Mouse (Mus musculus): ENCODE results near the gene Plagl1. TPM values are rescaled to one million over a fixed set of nuclear protein-coding genes. Genes with fewer than 3 reads are reported as not detected.

The Plagl1 gene
- total RNA-seq, 4 experiments from 2014 or later: 4.1 to 9.4 (median 6.5) TPM

DNA sequence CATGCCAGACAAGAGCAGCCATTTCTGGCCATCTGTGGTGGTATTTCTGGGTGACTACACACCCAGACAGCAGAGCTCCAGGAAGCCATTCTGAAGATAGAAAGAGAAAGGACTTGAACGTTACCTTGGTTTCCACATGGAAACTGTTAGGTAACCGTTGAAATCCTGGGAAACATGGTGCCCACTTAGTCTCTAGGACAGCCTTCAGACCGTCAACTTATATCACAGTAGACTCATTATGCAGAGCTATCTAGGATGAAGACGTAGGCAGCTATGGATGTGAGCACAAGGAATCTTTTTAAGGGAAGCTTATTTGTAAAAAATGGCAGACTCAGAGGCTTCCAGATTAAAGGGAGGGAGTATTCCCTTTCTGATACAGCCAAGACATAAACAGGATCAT is 73.5 kb downstream of the Plagl1 start:
- no peak for DNase-seq (ENCODE audit: low spot score)

DNA sequence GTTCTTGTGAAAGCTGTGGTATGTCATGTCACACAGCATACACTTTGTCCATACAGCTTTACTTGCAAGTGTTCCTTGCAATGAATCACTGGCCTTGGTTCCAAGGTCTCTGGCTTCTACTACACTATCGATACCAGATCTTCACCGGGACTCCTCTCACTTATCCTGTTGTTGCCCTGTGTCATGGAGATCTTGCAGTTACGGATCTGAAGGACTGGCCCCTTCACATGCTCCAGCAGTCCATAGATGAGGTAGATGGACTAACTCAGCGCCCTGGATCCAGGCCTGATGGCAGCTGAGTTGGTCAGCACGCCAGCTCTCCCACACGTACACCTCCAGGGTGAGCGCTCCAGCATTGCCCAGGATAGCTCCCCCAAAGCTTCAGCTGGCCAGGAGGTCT is 75.0 kb downstream of the Plagl1 start:
- DNase-seq (ENCODE audit: low spot score): no peak

DNA sequence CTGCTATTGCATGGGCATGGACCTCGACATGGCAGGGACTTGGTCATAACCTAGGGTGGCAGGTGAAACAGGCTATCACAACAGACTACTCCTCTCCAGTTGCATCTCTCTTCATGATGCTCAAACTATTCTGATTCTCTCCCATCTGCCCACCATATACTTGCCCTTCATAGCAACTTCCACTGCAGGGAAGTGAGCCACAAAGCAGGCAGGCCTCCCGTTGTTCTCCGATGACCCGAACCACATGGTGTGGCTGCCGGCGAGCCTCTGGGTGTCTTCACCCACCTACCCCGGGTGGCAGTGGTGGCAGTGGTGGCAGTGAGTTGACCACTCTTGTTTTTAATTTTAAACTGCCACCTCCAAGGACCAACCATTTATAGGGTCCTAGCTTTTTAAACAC is 75.4 kb downstream of the Plagl1 start:
- DNase-seq (ENCODE audit: low spot score): no peak

DNA sequence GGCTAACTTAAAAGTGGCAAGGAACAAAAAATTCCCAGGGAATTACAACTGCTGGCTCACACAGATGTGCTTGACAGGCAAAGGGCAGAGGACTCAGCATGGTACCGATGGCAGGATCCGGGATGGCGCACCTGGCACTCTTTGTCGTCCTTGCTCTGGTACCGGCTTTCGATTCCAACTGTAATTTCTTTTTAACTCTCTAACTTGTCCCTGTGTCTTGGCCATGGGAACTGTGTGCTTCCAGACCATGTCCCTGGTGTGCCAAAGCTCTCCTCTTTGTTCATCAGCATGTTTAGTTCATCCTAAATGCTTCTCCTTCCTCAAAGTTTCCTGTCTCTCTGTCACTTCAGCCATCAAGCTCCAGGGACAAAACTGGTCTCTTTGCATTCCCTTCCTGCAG is 77.6 kb downstream of the Plagl1 start:
- no peak for DNase-seq (ENCODE audit: low spot score)

DNA sequence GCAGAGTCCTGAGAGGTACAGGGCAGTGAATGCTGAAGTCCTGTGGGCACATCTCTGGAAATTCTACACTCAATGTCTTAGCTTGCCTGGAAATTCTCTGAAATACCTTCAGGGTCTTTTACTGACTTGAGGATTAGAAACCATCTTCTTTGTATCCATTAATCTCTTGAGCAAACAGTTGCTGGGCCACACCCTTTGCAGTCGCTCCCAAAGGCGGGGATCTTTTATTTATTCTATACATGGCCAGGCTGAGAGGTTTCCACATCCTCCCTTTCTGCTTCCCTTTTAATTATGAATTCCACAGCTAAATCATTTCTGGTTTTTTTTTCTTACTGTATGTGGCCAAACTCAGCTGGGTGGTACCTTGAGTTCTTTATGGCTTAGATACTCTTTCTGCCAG is 80.1 kb downstream of the Plagl1 start:
- DNase-seq (ENCODE audit: low spot score): no peak

DNA sequence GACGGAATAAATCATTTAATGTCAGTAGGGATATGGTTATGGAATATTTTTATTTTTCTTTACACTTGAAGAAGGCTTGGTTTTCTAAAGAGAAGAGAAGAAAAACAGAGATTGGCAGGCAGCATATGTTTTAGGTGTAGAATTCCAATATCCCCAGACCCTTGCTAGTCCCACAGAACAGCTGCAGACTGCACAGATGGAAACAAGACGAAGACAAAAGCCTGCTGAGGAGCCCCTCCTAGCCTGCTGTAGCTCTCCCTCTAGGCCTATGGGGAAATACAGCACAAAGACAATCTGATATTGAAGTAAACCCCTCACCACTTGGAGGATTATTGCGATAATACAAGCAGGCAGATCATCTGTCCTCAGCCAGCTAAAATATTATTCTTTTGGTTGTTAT is 90.1 kb downstream of the Plagl1 start:
- DNase-seq (ENCODE audit: low spot score): no peak

DNA sequence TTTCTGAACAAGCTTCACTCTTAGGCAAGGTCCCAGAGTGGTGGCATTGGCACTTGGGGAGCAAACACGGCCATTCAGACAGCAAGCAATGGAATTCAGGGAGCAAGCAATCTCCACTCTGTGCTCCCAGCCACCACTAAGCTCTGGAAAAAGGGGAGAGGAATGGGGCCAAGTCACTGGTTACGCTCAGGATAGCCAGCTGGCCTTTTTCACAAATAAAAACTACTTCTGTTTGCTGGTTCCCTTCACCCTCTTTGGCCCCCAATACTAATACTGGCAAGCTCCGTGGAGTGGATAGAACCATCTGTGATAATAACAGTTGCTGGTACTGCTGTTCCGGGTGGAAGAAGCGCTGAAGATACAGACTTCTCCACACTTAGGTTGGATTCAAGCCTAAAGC is 91.0 kb downstream of the Plagl1 start:
- DNase-seq (ENCODE audit: low spot score): no peak

DNA sequence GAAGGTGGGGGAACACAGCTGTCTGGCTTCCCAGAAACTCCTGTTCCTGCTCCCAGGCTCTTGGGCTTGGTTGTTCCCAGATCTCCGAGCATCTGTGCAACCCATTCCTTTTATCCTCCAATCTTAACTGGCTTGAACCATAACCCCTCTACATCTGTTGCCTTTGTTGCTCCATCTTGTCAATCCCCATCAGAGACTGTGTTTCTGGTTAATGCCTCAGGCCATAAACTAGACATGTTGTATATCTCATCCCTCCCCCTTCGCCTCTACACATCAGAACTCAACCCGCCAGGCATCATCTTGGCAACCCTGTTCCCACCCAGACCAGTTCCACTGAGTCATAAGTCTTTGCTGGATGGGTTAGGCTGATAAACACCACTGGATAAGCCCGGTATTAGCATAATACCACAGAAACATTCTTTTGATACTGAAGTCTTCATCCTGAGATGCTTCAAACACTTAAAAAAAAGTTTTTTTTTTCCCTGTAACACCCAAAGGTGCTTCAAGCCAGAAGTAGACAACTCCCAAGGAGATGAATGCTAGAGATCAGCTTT is 92.6 kb downstream of the Plagl1 start:
- DNase-seq (ENCODE audit: low spot score): no peak

DNA sequence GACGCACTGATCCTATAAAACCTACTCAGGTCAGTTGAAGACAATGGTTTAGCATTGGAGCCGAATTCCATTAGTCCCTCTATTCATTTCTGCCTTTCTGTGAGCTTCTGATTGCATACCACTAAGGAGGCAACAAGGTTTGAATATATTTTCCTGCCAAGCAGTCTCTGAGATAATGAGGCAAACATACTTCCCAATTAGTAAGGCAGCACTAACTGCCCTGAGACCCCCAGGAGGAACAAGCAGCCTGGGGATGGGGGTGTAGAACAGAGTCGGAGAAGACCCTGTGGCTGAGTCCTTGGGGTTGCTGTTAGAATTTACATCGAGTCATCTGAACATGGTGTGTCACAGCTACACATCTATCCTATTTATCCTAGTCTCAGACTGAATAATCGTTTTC is 95.1 kb downstream of the Plagl1 start:
- DNase-seq (ENCODE audit: low spot score): no peak

DNA sequence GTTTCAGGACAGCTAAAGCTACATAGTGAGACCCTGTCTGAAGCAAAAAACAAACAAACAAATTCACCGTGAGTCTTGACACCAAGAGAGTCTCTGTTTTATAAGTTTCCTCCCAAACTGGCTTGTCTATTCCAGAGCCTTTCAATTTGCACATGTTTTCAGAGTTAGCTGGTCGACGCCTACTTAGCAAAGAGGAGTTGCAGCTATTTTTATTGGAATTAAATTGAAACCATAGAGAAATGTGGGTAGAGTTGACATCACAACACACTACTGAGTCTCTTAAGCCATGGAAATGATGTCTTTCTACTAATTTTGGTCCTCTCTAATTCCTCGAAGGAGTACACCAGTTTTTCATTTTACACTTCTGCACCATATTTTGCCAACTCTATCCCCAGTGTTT is 100.6 kb downstream of the Plagl1 start:
- no peak for DNase-seq (ENCODE audit: low spot score)

DNA sequence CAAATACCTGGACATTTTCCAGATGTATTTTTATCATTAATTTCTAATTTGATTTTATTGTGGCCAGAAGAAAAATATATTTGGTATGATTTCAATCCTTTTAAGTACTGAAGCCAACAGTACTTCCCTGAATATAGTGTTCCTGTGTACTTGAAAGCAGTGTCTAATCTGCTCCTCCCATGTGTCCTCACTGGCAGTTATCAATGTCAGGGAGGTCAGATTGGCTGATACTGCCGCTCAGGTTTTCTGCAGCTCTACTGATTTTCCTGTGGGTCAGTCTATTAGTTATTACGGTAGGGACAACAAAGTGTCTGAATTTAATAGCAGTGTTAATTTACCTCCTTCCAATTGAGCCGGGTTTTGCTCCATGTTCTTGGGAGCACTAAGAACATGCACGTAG is 101.7 kb downstream of the Plagl1 start:
- no peak for DNase-seq (ENCODE audit: low spot score)

DNA sequence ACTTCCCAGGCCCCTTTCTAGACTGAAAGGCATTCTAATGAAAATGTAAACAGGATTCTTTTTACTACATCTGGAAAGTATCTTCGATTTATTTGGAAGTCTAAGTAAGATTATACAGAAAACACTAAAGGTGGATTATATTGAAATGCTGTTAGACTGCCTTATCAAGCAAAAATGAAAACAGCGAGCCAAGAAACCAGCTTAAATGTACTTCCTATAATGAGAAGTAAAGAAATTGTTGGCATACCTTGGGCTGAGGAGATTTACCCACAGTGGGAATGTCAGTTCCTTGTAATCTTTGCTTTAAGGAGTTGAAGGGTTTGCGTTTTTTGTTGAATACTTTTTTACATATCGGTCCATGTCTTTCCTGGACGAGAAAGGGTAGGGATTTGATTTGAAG is 108.2 kb downstream of the Plagl1 start:
- no peak for DNase-seq (ENCODE audit: low spot score)

DNA sequence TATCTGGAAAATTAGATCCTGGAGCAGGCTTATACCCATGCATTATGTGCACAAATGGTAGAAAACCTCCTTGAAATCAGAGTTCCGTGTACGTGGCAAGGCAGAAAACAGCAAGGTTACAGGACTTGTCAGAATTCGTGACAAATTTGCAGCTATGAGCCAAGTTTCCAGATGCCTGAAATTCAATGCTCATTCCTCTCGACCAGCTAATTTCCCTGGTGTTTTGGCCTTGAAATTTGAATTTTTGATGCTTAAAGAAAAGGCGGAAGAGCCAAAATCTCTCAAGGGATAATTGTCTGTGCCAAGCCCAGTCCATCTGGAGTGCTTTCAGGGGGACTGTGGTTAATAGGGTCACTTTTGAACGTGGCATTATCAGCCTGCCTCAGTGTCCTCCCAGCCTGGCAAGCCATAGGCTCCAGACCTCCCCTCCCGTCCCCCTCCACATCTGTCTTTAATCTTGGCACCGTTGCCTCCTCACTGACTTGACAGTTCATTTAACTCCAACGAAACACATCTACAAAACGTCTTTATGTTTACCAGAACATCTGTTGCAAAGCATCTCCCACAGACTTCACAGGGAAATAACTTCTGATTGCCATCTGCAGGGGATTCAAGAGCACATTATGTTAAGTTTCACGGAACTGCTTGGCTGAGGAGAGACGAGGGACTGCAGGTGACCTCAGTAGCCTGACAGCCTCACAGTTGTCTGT is 110.6 kb downstream of the Plagl1 start:
- DNase-seq (ENCODE audit: low spot score): no peak

DNA sequence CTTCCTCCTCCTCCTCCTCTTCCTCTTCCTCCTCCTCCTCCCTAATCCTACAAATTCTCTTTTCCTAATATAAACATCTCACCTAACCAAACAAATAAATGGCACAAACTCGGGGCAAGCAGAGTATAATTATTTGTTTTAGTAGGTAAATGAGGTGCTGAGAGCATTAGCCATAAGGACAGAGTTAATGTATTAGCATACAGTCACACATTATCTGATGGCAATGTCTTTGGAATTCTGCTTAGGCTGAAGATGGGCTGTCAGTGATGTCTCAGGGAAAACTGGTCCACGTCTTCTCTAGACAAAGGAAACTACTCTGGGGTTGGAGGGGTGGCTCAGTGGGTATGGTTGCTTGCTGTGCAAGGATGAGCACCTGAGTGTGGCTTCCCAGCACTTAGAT is 111.2 kb downstream of the Plagl1 start:
- no peak for DNase-seq (ENCODE audit: low spot score)

DNA sequence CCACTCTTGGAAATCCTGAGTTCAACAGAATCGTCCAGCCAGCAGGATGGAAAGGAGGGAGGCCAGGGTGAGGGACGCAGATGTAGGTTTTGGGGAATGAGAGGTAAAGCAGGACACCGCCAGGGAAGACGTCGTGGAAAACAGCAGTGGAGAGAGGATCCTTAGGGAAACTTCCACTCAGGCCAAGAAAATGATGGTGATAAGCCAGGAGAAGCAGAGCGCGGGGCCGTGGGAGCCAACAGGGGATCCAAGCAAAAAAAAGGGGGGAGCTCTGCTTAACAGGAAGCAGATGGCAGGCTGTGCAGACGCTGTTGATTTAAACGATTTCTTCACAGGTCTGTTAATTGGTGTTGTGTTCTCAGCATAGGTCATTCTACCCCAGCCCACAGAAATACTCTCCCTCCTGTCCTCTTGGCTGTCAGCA is 112.5 kb downstream of the Plagl1 start:
- DNase-seq (ENCODE audit: low spot score): no peak

DNA sequence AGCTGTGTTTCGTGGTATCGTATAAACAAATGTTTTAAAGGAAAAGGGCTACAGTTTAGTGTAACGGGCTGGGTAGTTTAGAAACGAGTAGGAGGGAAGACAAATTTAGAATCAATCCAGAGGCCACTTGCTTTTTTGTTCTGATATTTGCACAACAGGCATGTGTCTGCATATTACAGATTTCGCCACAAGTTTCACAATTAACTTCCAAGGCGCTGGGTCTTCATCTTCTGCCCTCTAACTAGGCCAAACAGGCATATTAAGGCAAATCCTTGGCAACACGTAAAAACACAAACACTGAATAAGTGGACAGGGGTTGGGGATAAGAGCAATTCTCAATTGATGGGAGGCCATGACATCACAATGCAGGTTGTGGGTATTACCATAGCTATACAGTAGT is 115.6 kb downstream of the Plagl1 start:
- DNase-seq (ENCODE audit: low spot score): no peak

DNA sequence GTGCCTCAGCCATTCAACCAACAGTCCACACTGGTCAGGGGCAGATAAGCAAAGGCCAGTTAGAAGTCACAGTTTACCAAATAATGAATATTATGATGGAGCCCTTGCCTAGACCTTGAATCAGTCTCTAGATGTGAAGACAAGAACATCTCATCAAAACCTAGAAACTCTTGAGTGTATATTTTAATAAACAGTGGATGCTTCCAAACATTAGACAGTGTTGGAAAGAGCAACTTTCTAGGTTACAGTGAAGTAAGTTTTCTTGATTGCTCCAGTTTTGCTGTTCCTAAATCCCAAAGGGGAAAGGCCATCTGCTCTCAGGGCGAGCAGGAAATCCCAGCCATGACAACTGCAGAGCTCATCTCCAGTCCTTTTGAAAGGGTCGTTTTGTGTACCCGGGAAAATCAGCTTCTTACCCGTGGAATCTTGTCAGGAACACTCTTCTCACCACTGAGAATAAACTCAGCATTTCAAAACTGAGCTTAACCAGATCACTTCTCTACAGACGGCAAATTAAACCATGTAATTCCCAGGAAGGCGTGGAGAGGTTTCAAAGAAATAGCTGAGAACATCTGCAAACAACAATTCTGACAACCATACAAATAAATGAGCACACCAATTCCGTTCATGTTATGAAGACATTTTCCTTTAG is 117.8 kb downstream of the Plagl1 start, which contains the start of gene Zc2hc1b:
Gene Zc2hc1b (minus strand): TSS at position 51 of the 652 bp plus-strand sequence.
- DNase-seq (ENCODE audit: low spot score): no peak

DNA sequence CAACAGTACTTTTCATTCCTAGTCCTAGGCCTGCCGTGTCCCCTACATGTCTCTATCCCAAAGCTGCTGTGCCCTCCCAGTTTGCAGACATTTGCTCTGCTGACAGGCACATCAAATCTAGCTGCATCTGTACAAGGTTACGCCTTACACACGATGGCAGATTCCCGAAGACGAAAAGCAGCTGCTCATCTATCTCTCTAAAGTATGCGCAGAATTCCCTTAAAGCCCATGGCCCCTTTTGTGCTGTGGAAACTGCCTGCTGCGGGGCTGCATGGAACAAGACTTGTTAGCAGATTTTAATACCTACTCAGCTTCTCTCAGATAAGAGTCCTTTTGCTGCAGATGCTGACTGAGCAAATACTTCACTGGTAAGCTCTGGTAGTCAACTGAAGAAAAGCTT is 119.9 kb downstream of the Plagl1 start:
- no peak for DNase-seq (ENCODE audit: low spot score)

Other genes with a start within 250 kb of the Plagl1 start
- gene Utrn, start 191.1 kb upstream of the Plagl1 start, total RNA-seq (2022): 10 to 100 TPM; 59.3 to 75.7 (median 71.0) TPM
- gene Stx11, start 96.2 kb upstream of the Plagl1 start, total RNA-seq (2022): 1 to 10 TPM; 1.7 to 2.5 (median 2.3) TPM
- gene Sf3b5, start 55.2 kb upstream of the Plagl1 start, total RNA-seq (2022): 1 to 10 TPM; 6.5 to 7.8 (median 7.1) TPM
- not detected for gene Zc2hc1b, start 117.5 kb downstream of the Plagl1 start, total RNA-seq (2022)
- gene Ltv1, start 132.7 kb downstream of the Plagl1 start, total RNA-seq (2022): 10 to 100 TPM; 17.6 to 25.5 (median 19.3) TPM

Data from heart, adult 8-10 months (tissue).